Mouse (Mus musculus): ENCODE measurements around the gene Mllt3.

Mllt3 gene

DNA sequence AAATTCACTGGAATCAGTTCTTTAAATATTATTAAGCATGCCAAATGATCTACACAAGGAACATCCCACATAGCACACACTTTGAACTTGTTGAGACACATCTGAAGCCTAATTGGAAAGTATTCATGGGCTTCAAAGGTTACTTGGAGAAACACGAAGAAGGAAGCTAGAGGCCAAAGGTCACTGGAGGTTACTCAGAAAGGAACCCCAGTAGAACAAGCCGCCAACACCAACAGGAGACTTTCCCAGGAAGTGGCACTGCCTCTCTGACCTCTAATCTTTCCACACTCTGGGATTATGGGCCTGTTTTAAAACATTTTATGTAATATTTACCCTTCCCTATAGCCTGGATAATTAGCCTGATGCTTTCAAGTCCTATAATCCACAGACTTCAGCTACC lies 162.6 kb downstream of the Mllt3 start:
- no peak for DNase-seq

DNA sequence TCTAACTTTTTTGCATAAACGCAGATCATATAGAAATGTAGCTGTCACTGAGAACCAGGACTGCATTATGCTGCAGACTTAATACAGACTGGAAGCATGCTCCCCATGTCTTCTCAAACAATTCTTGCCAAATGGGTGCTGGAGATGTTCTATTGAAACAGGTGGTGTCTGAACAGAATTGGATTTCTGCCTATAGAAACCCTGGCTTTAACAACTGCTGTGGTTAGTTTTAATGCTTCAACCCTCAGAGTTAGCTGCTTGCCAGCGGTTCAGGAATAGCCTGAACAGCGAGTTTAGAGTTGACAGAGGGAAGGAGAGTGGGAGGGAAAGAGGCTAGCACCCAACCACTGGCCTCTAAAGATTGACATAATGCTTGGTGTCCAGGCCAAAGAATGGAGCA lies 166.6 kb downstream of the Mllt3 start:
- DNase-seq: peak; percentile 13 to 29

DNA sequence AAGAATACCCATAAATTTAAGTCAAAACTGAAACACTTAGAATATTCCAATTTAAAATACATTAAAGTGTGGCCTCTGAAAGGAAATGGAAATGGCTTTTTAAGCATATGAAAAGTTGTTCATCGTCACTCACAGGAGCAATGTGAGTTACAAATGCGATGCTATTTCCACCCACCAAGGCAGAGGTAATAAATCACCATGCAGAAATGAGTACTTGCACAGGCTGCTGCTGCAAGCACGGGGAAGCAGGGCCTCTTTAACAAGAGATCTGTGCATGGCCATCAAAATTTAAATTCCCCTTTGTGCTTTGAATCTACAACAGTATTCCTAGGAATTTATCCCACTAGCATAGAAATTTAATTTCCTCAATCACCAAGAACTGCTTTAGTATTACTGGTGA lies 167.3 kb downstream of the Mllt3 start:
- no peak for DNase-seq

DNA sequence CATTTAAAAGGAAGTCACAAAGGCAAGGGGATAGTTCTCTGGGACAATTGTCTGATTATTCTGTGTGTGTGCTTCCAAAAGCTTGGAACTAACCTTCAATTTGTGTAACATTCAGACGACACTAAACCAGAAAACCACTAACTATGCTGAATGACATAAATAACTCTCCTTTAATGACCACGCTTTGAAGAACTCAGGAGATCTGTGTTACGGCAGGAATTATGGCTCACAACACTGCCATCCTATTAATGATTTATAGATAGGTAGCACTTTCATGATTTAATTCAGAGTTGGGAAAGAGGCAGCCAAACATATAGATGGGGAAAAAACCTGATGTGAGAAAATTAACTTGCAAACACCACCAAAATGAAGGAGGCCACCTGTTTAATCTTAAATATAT lies 168.1 kb downstream of the Mllt3 start:
- no peak for DNase-seq

DNA sequence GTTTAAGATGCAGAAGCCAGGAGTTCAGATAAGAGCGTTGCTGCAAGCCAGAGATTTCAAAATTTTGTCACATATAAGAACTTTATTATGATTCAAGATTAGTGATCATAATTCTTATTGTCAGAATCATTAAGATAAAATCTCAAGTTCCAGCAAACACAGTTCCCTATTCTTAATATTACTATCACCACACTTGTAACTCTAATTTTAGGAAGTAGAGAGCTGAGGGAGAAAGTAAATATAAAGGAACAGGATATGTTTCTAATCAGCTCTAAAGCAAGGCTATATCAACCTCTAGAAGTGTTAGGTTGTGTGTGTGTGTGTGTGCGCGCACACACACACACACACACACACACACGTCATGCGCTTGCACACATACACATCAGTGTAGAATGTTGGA lies 170.0 kb downstream of the Mllt3 start:
- DNase-seq: no peak

DNA sequence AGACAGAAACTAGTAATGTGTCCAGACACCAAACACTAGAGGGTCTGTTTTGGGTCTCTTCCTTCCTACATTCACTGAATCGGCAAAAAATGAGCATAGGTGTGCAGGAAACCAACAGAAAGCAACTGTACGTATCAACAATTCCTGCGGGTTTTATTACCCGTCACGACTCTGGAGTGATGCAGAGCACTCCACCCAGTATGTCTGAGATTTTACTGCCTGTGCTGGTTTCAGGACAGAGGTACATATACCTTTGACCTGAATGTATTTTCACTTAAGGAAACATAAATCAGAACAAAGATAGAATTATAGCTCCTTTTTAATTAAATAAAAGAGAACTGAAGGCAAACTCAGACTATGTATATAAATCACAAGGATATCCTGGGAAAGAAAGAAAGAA lies 172.4 kb downstream of the Mllt3 start:
- no peak for DNase-seq

DNA sequence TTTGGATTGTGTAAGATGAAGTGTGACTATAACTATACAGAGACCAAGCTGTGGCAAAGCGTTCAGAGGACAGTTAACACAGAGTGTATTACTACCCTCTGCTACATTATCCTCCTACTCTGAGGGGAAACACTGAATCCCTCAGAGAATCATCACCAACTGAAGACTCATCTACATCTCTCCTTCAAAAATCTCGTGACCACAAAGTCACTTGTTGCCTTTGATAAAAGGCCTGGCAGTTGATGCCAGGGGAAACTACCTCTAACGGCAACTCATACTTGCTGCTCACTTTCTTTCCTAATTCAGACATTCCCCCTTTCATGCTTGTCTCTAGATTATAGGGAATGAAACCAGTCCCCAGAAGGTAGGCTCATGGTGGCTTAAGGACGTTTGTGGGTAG lies 174.0 kb downstream of the Mllt3 start:
- DNase-seq: no peak

DNA sequence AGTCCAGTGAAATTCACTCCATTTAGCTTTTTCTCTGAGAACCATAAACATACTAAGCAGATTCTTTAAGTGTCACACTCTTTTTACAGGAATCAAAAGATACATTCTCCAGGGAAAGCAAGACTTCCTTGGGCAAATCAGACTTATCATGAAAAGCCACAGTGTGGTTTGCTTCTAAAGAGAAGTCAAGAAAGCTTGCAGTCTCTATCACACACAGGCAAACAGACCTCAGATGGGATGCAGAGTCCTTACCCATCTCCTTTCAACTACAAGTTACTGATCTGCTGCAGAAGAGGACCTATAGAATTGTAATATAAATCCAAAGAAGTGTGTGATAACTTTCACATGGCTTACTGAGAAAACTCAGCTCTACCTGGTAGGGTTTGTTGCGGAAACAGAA lies 175.2 kb downstream of the Mllt3 start:
- no peak for DNase-seq

DNA sequence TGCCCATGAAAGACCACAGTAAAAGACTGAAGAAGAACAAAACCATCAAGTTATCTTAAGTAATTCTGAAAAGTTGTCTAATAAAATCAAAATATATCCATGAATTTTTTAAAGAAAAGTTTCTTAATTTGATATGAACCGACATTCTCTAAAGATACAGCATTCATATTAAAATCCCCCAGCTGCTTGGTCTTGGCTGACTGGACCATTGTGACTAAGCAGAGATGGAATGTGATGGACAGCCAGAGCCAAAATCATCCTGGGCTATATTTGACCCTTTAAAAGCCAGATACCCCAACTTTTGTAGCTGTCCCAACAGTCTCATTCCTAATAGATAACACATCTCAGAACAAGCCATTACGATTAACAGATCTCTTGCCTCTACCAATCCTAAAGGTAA lies 180.7 kb downstream of the Mllt3 start:
- DNase-seq: no peak

DNA sequence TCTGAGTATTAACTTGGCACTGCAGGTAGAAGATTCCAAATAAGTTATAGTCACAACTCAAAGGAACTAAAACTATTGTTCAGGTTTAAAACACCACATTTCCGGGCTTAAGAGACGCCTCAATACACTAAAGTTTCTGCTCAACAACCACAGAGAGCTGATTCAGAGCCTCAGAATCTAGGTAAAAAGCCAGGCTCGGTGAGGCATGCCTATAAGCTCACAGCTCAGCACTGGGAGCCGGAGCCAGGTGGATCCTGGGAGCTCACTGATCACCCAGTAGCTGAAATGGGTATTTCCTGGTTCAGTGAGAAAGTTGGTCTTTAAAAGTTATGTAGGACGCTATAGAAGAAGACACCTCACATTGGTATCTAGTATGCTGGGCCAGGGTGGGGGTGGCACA lies 183.1 kb downstream of the Mllt3 start:
- DNase-seq: no peak

DNA sequence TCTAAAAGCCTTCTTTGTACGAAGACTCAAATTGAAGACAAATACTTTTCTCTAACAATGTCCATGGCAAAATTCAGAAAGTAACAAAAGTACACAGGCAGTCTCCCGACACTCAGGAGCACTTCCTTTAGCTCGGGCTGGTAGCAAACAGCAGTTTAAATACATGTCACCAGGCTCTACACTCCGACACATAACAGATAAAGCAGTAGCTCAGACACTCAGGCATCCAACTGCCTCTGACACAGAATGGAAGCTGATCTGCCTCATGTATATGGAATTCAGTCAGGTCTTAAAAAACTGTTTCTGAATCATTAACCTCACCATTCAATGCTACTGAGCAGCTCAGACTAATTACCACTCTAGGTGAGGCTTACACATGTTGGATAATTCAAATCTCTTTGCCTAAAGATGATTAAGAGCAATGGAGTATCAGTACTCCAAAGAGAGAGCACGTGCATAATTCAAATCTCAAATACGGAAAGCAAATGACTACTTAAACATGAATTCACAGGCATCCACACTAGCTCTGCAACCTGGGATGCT lies 188.4 kb downstream of the Mllt3 start:
- no peak for DNase-seq

DNA sequence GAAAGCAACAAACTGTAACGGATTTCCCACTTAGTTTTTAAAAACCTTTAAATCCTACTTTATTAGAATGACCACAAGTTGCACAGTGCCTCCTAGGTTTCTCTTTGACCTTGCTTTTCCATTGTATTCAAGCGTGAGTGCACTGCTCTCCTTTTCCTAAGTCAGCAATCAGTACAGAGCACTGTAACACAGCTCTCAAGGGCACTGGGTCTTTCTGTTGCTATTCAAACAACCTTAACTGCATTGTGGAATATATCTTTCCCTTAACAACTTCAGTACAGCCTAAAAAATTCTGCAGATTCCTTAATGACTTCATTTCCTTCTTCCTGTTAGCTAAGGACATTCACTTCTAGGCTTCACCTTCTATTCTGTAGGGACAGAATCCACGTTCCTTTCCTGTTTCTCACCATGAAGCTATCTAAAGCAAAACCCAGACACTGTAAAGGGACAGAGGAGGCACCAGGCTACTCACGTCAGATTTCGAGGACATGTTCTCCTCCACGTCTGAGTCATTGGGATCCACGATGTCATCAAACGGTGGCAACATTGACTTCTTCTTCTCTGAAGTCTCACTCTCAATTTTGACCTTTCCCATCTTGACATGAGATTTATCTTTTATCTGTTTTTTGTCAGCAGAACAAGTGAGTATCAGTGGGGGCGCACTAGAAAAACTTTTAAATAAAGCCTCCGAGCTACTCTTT lies 192.8 kb downstream of the Mllt3 start:
- no peak for DNase-seq

DNA sequence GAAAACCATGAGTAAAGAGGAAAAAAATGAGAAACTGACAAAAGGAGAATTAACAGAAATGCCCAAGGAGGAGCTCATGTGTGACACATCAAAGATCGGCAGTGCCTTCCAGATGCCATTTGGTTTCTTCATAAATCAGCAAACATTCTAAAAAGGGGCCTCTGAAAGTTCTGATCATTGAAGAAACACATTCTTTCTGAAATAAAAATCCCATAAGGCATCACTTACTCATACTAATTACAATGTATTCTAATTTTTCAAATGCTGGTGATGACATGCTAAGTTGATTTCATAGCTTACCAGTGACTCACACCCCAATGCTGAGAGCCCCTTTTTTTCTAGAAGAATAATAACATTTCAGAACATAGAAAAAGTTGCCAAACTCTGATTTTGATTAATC lies 194.4 kb downstream of the Mllt3 start:
- no peak for DNase-seq

DNA sequence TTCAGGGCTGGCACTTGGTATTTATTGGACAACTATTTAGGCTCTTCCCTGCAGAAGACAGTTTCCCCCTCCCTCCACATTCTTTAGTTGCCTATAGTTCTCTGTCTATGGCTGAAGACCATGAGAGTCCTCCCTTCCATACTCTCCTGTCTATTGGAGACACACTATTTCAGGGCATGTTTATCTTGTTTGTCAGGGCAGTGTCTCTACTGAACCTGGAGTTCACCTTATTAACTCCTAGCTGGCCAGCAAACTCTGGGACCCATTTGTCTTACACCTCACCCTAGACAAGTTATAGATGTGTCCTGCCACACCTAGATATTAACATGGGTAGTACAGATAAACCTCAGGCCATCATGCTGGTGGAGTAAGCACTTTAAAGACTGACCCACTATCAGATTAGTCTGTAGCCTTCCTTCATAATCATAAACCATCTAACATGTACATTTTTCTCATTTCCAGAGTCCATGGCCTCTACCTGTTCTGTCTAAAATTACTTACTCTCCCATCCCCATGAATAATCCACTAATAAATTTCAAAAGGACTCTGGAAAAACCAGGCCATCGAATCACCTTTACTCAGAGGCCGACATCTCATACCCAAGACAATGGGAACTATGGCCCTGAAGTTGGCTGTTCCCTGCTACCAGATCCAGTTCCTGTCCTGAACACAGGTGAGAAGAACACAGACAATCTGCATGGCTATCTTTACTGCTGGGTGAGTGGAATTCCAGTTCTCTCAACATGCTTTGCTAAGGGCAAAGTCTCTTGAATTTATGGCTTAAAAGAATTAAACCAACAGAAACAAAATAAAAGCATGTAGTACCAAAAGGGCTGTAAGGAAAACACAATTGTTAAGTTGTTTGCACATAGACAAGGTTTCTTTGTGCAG lies 195.4 kb downstream of the Mllt3 start:
- no peak for DNase-seq

DNA sequence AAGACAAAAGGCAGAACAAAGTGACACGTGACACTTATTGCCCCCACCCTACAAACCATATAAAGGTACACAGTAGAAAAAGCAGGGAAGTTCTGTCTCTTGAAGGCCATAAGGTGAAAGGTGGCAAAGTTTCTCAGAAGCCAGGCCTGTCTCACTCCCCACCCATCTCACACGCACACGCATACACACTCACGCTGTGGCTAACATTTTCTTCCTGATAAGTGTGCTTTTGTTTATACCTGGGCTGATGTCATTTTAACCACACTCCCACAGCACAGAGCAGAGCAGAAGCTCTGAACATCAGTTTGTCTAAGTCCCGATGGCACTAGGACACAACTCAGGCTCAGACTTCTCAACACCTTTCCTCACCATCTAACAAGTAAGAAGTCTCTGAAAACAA lies 196.9 kb downstream of the Mllt3 start:
- DNase-seq: no peak

DNA sequence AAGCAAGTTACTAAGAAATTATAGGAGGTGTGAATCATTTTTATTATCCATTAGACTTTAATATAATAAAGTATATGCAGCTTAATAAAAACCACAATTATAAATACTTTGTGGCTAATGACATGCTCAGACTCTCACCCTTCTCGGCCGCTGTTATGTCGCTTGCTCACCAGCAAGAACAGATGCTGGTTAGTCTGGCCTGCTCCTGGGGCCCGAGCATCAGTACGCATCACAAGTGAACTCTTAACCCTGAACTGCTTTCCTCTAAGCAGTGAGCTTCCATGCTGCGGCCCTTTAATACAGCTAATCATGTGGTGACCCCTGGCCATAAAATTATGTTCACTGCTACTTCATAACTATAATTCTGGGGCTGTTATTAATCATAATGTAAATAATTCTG lies 198.0 kb downstream of the Mllt3 start:
- no peak for DNase-seq

DNA sequence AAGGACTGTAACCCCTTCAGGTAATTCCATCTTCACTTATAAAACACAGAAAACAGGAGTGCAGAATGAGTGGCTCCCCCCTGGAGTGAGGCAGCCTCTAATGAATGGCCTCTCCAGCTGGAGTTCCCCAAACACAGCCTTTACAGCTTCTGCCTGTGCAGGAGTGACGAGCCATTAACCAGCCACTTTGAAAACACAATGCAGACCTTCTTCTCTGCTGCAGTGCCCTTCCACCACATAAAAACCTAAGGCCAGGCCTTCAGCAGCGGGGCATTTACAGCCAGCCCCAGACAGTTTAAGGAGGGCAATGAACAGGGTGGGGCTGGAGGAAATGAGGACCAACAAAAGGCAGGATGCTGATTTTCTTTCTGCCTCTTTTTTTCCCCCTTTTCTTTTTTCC lies 198.9 kb downstream of the Mllt3 start:
- no peak for DNase-seq

DNA sequence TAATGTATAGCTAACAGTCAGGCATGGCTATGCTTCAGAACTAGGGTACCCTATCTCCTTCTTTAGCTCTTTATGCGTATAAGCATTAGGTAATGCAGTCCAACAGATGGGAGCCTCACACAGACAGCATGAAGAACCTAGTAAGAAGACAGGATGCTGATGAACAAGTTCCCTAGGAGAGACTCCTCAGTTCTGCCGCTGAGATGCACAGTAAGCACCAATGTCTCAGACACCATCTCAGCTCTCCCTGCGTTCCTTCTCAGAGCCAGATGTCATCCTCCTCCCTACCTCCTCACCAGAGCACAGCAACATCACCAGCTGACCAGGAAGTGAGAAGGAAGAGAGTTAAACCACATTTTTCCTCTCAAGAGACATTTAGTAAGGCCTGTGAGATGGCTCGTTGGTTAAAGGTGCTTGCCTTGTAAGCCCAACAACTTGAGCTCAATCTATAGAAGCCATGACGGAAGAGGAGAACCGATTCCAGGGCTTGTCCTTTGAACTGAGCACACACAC lies 202.3 kb downstream of the Mllt3 start:
- no peak for DNase-seq

DNA sequence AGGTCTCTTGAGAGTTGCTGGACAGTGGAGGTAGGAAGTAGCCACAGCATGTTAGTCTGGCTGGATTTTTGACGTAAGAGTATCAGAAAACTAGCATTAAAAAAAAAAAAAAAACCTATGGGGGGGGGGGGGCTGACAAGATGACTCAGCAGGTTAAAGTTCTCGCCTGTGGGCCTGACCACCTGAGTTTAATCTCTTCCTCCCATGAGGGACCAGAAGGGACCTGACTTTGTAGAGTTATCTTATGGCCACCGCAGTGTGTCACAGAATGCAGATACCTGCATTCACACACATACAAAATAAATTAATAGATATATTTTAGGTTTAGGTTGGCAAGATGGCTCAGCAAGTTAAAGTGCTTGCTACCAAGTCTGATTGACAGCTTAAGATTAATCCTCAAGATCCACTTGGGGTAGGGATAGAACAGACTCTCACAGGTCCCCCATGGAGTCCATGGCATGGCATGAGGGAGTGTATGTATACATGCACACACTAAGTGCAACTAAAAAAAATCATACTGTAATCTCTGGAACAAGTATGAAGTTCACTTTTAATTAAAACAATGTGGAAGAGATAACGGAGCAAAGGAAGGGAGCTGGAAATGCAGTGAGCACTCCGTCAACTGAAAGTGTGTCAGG lies 203.6 kb downstream of the Mllt3 start:
- no peak for DNase-seq

DNA sequence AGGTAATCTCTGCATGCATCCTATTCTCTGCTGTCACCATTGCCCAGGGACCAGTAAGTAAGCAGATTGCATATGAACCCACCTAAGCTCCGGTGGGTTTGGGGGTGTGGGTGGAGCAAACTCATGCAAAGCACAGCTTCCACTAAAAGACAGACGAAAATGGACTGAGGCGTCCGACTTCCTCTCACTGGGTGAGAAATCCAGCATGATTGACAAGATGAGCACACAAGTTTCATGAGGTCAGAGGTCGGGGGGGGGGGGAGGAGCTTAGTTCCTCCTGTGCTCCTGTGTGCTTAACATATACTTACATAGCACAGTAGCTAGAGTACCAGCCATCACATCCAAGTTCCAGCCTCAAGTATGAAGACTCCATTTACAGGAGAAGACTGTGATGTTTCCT lies 206.8 kb downstream of the Mllt3 start:
- no peak for DNase-seq

DNA sequence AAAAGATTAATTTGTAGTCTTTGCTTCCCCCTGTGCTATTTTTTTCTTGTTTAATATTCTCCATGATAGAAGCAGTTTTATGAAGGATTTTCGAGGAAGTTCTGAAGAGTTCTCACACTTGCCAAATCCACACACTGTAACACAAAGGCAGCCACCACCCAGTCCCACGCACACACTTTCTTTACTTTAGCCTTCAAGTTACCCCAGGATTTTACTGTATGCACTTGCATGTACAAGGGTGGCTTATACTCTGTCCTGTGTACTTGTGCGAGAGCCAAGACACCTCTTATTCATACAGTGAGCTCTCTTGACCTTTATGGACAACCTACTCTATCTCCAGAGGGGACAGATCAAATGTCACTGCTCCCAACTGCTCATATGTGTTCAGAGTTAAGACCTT lies 209.5 kb downstream of the Mllt3 start:
- DNase-seq: no peak

DNA sequence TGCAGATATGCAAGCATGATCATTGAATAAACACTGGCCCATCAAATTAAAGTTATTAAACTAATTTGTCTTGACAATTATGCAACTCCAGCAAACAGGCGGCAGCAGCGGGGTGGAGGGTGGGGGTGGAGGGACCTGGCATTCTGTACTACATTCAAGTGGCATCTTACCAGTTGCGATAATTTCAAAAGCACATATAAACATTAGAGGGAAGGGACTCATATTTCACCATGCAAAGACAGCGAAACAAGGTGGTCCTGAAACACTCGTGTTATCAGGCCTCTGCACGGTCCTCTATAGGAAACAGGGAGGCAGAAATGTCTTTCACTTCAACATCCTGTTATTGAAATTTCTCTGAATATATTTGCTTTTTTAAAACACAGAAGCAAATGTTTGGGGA lies 210.0 kb downstream of the Mllt3 start:
- DNase-seq: no peak

DNA sequence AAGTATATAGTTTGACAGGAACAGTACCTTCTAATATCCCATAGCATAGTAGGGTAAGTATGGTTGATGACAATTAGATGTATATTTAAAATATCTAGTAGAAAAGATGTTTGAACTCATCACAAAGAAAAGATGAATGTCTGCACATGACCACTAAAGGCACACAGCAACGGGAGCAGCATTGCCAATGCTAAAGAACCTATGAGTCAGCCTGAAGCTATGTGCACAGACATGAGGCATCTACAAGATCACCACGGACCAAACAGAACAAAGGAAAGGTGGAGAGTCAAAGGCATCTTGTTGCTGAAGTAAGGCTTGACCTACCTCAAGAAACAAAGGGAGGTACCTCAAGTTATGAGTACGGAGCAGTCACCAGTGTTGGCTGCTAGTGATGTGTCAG lies 212.3 kb downstream of the Mllt3 start:
- DNase-seq: no peak

DNA sequence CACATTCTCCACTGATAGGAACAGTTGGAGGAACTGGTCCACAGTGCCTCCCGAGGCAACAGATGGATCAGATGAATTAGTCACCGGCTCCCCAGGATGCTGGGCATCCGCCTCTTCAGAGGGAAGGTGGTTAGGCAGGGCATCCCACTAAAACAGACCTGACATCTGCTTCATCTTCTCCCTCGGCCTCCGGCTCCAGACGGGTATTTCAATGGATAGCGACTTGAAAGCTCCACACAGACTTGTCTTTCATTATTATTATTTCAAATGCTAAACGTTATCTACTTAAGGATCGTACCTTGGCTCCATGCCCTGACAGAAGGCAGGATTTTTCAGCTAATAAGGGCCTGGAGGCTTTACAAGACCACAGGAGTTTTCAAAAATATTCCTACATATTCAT lies 214.0 kb downstream of the Mllt3 start:
- peak; percentile 88 to 96 for DNase-seq

Data from cerebellum, adult 18-20 months (tissue).